Mouse (Mus musculus) regulatory T cell (primary cell): ENCODE data around the gene Pdzd7.

ENCODE experiments used
- in situ Hi-C: fragments of 300-600 bp; cut with MboI, MseI; formaldehyde crosslinking; loops from one replicate; pipeline ENCODE4 v1.15.1; 2025; ENCODE audit warnings: high pct_unique_total_duplicates

Pdzd7 gene

GRCm38 (mm10) chr19:45030746-45031693 lies 14.5 kb downstream of the Pdzd7 start:
- in situ Hi-C loops, result no loop called here

GRCm38 (mm10) chr19:45030111-45030510 lies 15.4 kb downstream of the Pdzd7 start:
- in situ Hi-C loops, result no loop called here

- in situ Hi-C loops, result no loop called here
These were observed 15.9 kb downstream of the Pdzd7 start for GRCm38 (mm10) chr19:45029571-45029970.

- in situ Hi-C loops, result no loop called here
These were observed 16.8 kb downstream of the Pdzd7 start for GRCm38 (mm10) chr19:45028746-45029145.

GRCm38 (mm10) chr19:45027848-45028247 lies 17.7 kb downstream of the Pdzd7 start:
- in situ Hi-C loops, result no loop called here

GRCm38 (mm10) chr19:45026958-45027670 lies 18.4 kb downstream of the Pdzd7 start:
- in situ Hi-C loops, result no loop called here

GRCm38 (mm10) chr19:45025937-45026568 lies 19.5 kb downstream of the Pdzd7 start:
- in situ Hi-C loops, result no loop called here

- in situ Hi-C loops, result no loop called here
These were observed 20.7 kb downstream of the Pdzd7 start for GRCm38 (mm10) chr19:45024775-45025174.

- in situ Hi-C loops, result no loop called here
These were observed 21.5 kb downstream of the Pdzd7 start for GRCm38 (mm10) chr19:45023993-45024392.

GRCm38 (mm10) chr19:45021362-45021761 lies 24.2 kb downstream of the Pdzd7 start:
- in situ Hi-C loops, result no loop called here

GRCm38 (mm10) chr19:45020348-45020747 lies 25.2 kb downstream of the Pdzd7 start:
- in situ Hi-C loops, result no loop called here

GRCm38 (mm10) chr19:45018351-45018831 lies 27.1 kb downstream of the Pdzd7 start:
- in situ Hi-C loops, result no loop called here

GRCm38 (mm10) chr19:45017909-45018308 lies 27.6 kb downstream of the Pdzd7 start:
- in situ Hi-C loops, result no loop called here

GRCm38 (mm10) chr19:45017216-45017771 lies 28.2 kb downstream of the Pdzd7 start:
- in situ Hi-C loops, result no loop called here

GRCm38 (mm10) chr19:45016341-45017215 lies 28.9 kb downstream of the Pdzd7 start:
- in situ Hi-C loops, result no loop called here

- in situ Hi-C loops, result no loop called here
These were observed 29.8 kb downstream of the Pdzd7 start for GRCm38 (mm10) chr19:45015518-45016281.

GRCm38 (mm10) chr19:45014981-45015402 lies 30.5 kb downstream of the Pdzd7 start:
- in situ Hi-C loops, result no loop called here

GRCm38 (mm10) chr19:45014335-45014971 lies 31.1 kb downstream of the Pdzd7 start, which contains the start of gene Lzts2:
Gene Lzts2, plus strand, starts transcription at chr19:45014414.
- in situ Hi-C loops, result no loop called here

GRCm38 (mm10) chr19:45013581-45014225 lies 31.8 kb downstream of the Pdzd7 start:
- in situ Hi-C loops, result no loop called here
